ENCODE assay signal across 10 mouse cellular contexts in the genomic region with DNA sequence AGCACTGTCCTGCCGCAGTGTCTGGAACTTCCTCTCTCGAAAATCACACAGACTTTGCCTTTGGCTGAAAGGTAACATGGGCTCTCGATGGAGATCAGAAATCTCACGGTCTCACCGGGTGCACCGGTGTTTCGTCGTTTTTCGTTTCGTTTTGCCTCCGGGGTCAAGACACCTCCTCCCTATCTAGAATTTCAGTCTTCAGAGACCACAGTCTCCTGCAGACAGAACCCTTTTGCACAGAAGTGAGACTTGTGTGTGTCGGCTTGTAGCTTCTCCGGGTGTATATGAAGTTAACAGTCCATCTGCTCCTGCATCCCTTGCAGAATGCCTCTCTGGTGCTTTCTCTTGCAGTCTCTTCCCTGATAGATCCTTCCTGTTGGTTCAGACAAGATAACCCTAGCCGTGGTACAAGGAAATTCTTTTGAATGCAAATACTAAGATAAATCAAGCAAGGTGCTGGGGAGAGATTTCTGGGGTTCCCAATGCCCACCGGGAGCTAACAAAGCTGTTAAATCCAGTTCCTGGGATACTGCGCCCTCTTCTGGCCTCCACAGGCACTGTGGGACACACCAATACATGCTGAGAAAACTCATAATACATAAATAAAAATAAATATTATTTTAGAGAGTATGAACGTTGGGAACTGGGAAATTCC. TPM values are rescaled to one million over a fixed set of nuclear protein-coding genes. Genes with fewer than 3 reads are reported as not detected.
DNase-seq lines count a peak whose midpoint lies in the region; ATAC-seq and TF ChIP-seq lines count a peak whose summit lies in the region.
"Had no signal": no experiment of that assay in that cellular context is flagged by ENCODE, and none has a peak within 500 bp of the region (broad histone marks: within the 10 kb centered on the region; RNA-seq: fewer than 3 reads in every experiment).

No protein-coding gene starts in this region.

- TF ChIP-seq CTCF in cerebellum, adult 2 months (IDR thresholded peaks at IDR 0.05; ENCODE audit: borderline replicate concordance, insufficient read depth, low read depth, low read length): peak; percentile 28; the same call in 1 of the 2 replicates
- 0 out of 2 replicates have a peak, but pooled peaks have one; percentile 21 for TF ChIP-seq CTCF in liver, postnatal 0 days (IDR thresholded peaks at IDR 0.05; ENCODE audit: low read depth)
- TF ChIP-seq CTCF in bone marrow, adult 2 months (IDR thresholded peaks at IDR 0.05; ENCODE audit: control insufficient read depth, insufficient read depth, low read length): peak; percentile 20; the same call in 1 of the 2 replicates

- no peak overlapping the region for H3K9ac ChIP-seq in liver, postnatal 0 days (replicated peaks)
- H3K9ac ChIP-seq in liver, embryonic 11.5 days (ENCODE audit: low read depth, low read length): no peak overlapping the region
- H3K9ac ChIP-seq: limb, embryonic 12.5 days had no signal

- ATAC-seq in liver, postnatal 0 days: no peak
- ATAC-seq in liver, embryonic 11.5 days (replicated peaks; ENCODE audit: low FRiP score): no peak

- H3K4me1 ChIP-seq in cerebellum, adult 2 months (ENCODE audit: control insufficient read depth, insufficient read depth, low read length): no peaks in the 10 kb centered on the region
- H3K4me1 ChIP-seq in liver, postnatal 0 days (ENCODE audit: insufficient read depth): no peaks in the 10 kb centered on the region
- H3K4me1 ChIP-seq in liver, embryonic 11.5 days (replicated peaks; ENCODE audit: control insufficient read depth, insufficient read depth, low read length): no peaks in the 10 kb centered on the region
- H3K4me1 ChIP-seq in bone marrow, adult 2 months (ENCODE audit: control insufficient read depth, insufficient read depth, low read length): no peaks in the 10 kb centered on the region
- H3K4me1 ChIP-seq: limb, embryonic 12.5 days had no signal

- TF ChIP-seq POLR2A in cerebellum, adult 2 months (IDR thresholded peaks at IDR 0.05; ENCODE audit: borderline replicate concordance, insufficient read depth, low read length): no peak
- TF ChIP-seq POLR2A in bone marrow, adult 2 months (IDR thresholded peaks at IDR 0.05; ENCODE audit: borderline replicate concordance, control insufficient read depth, low read depth, low read length): no peak

- no peak for DNase-seq in cerebellum, adult 2 months
- DNase-seq in cerebellum, adult 8-10 months: no peak
- DNase-seq in liver, postnatal 0 days: no peak
- no peak for DNase-seq in liver, embryonic 11.5 days (ENCODE audit: low spot score)
- peak; percentile 39 to 60 for DNase-seq in left cerebral cortex, postnatal 14 days (ENCODE audit: low spot score in 2 of 2)
- DNase-seq in neural tube, embryonic 10.5 days (ENCODE audit: extremely low spot score, low spot score): no peak
- no peak for DNase-seq in spleen, postnatal 36 days (ENCODE audit: low spot score in 2 of 2)

- WGBS in cerebellum, adult 2 months: 74% methylated on average over 17 of the region's 17 CpGs
- WGBS in liver, postnatal 0 days (ENCODE audit: insufficient replicate concordance): 59% methylated on average over 17 of the region's 17 CpGs
- 65% methylated on average over 17 of the region's 17 CpGs for WGBS in liver, embryonic 11.5 days
- WGBS in bone marrow, adult 2 months: 62% methylated on average over 17 of the region's 17 CpGs

- TF ChIP-seq EP300 in liver, postnatal 0 days (IDR thresholded peaks at IDR 0.05; ENCODE audit: low read depth): no peak

- H3K36me3 ChIP-seq in liver, postnatal 0 days (replicated peaks; ENCODE audit: insufficient read depth, low read length): no peaks in the 10 kb centered on the region
- H3K36me3 ChIP-seq in liver, embryonic 11.5 days (ENCODE audit: control insufficient read depth, insufficient read depth, low read length): no peaks in the 10 kb centered on the region
- H3K36me3 ChIP-seq: limb, embryonic 12.5 days had no signal

- no peaks in the 10 kb centered on the region for H3K27me3 ChIP-seq in cerebellum, adult 2 months (ENCODE audit: control insufficient read depth, insufficient read depth, low read length)
- no peaks in the 10 kb centered on the region for H3K27me3 ChIP-seq in liver, postnatal 0 days (ENCODE audit: insufficient read depth, low read length)
- no peaks in the 10 kb centered on the region for H3K27me3 ChIP-seq in liver, embryonic 11.5 days (replicated peaks; ENCODE audit: control insufficient read depth, insufficient read depth, low read length)
- H3K27me3 ChIP-seq: limb, embryonic 12.5 days had no signal

- H3K9me3 ChIP-seq in liver, postnatal 0 days (ENCODE audit: low read length): no peaks in the 10 kb centered on the region
- H3K9me3 ChIP-seq in liver, embryonic 11.5 days (ENCODE audit: control insufficient read depth, low read length): no peaks in the 10 kb centered on the region

- H3K27ac ChIP-seq in cerebellum, adult 2 months (ENCODE audit: insufficient read depth, low read length): no peak overlapping the region
- H3K27ac ChIP-seq in liver, postnatal 0 days (ENCODE audit: low read depth): no peak overlapping the region
- no peak overlapping the region for H3K27ac ChIP-seq in liver, embryonic 11.5 days (ENCODE audit: low read depth, low read length)
- H3K27ac ChIP-seq in bone marrow, adult 2 months (ENCODE audit: control insufficient read depth, insufficient read depth, low read depth, low read length, poor library complexity): no peak overlapping the region
- H3K27ac ChIP-seq: limb, embryonic 12.5 days had no signal

- H3K4me2 ChIP-seq in liver, postnatal 0 days (ENCODE audit: low read depth, low read length): no peak overlapping the region
- H3K4me2 ChIP-seq in liver, embryonic 11.5 days: no peak overlapping the region
- H3K4me2 ChIP-seq: limb, embryonic 12.5 days had no signal

- H3K4me3 ChIP-seq in cerebellum, adult 2 months (replicated peaks; ENCODE audit: insufficient read depth, low read depth, low read length): no peak overlapping the region
- no peak overlapping the region for H3K4me3 ChIP-seq in liver, postnatal 0 days (ENCODE audit: low read depth, low read length)
- no peak overlapping the region for H3K4me3 ChIP-seq in liver, embryonic 11.5 days (ENCODE audit: low read depth, low read length)
- H3K4me3 ChIP-seq in bone marrow, adult 2 months (replicated peaks; ENCODE audit: control insufficient read depth, low read depth, low read length): no peak overlapping the region
- H3K4me3 ChIP-seq: erythroblast, embryonic 14.5 days; limb, embryonic 12.5 days had no signal

- intact Hi-C loops in left cerebral cortex, postnatal 14 days (cut with DNase I): no loop called here

RNA-seq across cellular contexts. Expression of gene Olfr282, which starts 22.5 kb away (rescaled TPM):
- polyA plus RNA-seq in cerebellum, adult 2 months (2012; rRNA removed): not detected in 2 replicates
- not detected in 2 replicates for polyA plus RNA-seq in liver, postnatal 0 days (2015; fragmentation: Nextera tagmentation; extraction: Ambion mirVana)
- not detected in 2 replicates for polyA plus RNA-seq in liver, embryonic 11.5 days (2014; fragmentation: Nextera tagmentation; extraction: Ambion mirVana)
- not detected in 2 replicates for polyA plus RNA-seq in bone marrow, adult 2 months (2011; ENCODE audit: insufficient read depth, insufficient read length, low replicate concordance, missing spikeins)
- total RNA-seq in left cerebral cortex, postnatal 14 days (2021): not detected
- polyA plus RNA-seq: erythroblast, embryonic 14.5 days; limb, embryonic 12.5 days had no signal

RNA-seq across cellular contexts. Expression of gene Olfr283, which starts 27.8 kb away (rescaled TPM):
- polyA plus RNA-seq in cerebellum, adult 2 months (2012; rRNA removed): not detected in 2 replicates
- not detected in 2 replicates for polyA plus RNA-seq in liver, postnatal 0 days (2015; fragmentation: Nextera tagmentation; extraction: Ambion mirVana)
- not detected in 2 replicates for polyA plus RNA-seq in liver, embryonic 11.5 days (2014; fragmentation: Nextera tagmentation; extraction: Ambion mirVana)
- polyA plus RNA-seq in bone marrow, adult 2 months (2011; ENCODE audit: insufficient read depth, insufficient read length, low replicate concordance, missing spikeins): not detected in 2 replicates
- total RNA-seq in left cerebral cortex, postnatal 14 days (2021): not detected
- polyA plus RNA-seq: erythroblast, embryonic 14.5 days; limb, embryonic 12.5 days had no signal

RNA-seq across cellular contexts. Expression of gene Olfr281, which starts 43.9 kb away (rescaled TPM):
- polyA plus RNA-seq in cerebellum, adult 2 months (2012; rRNA removed): not detected in 2 replicates
- not detected in 2 replicates for polyA plus RNA-seq in liver, postnatal 0 days (2015; fragmentation: Nextera tagmentation; extraction: Ambion mirVana)
- polyA plus RNA-seq in liver, embryonic 11.5 days (2014; fragmentation: Nextera tagmentation; extraction: Ambion mirVana): not detected in 2 replicates
- polyA plus RNA-seq in bone marrow, adult 2 months (2011; ENCODE audit: insufficient read depth, insufficient read length, low replicate concordance, missing spikeins): 0.22 TPM in 1 of 2 replicates, not detected in the other
- total RNA-seq in left cerebral cortex, postnatal 14 days (2021): not detected
- polyA plus RNA-seq: limb, embryonic 12.5 days had no signal

Comparison
In these comparisons a context has a peak if more than half of its experiments do, and no peak if none do; other contexts are left out.
1. DNase-seq: peak in left cerebral cortex, postnatal 14 days (2 of 2); none in cerebellum, adult 2 months (0 of 2), cerebellum, adult 8-10 months (single experiment), liver, postnatal 0 days (single experiment), liver, embryonic 11.5 days (single experiment), neural tube, embryonic 10.5 days (single experiment) and spleen, postnatal 36 days (0 of 2).
2. Peak in every context shown above with its lines, with median percentiles within 50 percentile points of each other: CTCF ChIP-seq.